Mouse (Mus musculus): ENCODE data around the gene Foxp1. TPM values are rescaled to one million over a fixed set of nuclear protein-coding genes. Genes with fewer than 3 reads are reported as not detected.

Gene Foxp1
- polyA plus RNA-seq, 1 experiment from 2014 or later = 38.0 TPM

- no peak overlapping the region for H3K27ac ChIP-seq
- H3K4me1 ChIP-seq (replicated peaks; ENCODE audit: insufficient read depth, low read length) = peaks cover 17% of the 10 kb centered on the region; the same call in 1 of the 2 replicates
- ATAC-seq (replicated peaks; ENCODE audit: low FRiP score, low read depth) (no peak), DNase-seq (ENCODE audit: low spot score) (no peak)
- H3K9ac ChIP-seq (ENCODE audit: low read depth, low read length) = no peak overlapping the region
- no peaks in the 10 kb centered on the region for H3K27me3 ChIP-seq (ENCODE audit: insufficient read depth, low read length)
- no peaks in the 10 kb centered on the region for H3K9me3 ChIP-seq (replicated peaks; ENCODE audit: low read length)
- no peaks in the 10 kb centered on the region for H3K36me3 ChIP-seq (ENCODE audit: insufficient read depth, low read length)
- H3K4me2 ChIP-seq (ENCODE audit: low read length) = no peak overlapping the region
- TF ChIP-seq CTCF (IDR thresholded peaks at IDR 0.05; ENCODE audit: low read depth) = no peak
- H3K4me3 ChIP-seq (replicated peaks; ENCODE audit: low read depth, low read length) = no peak overlapping the region
- WGBS = 35% methylated on average over 12 of the region's 12 CpGs
These were observed 53.2 kb downstream of the Foxp1 start for GRCm38 (mm10) chr6:99469134-99469834.

GRCm38 (mm10) chr6:99467831-99468230 lies 54.7 kb downstream of the Foxp1 start:
- ATAC-seq (replicated peaks; ENCODE audit: low FRiP score, low read depth) = no peak
- peaks cover 17% of the 10 kb centered on the region; the same call in 1 of the 2 replicates for H3K4me1 ChIP-seq (replicated peaks; ENCODE audit: insufficient read depth, low read length)

GRCm38 (mm10) chr6:99467109-99467508 lies 55.4 kb downstream of the Foxp1 start:
- H3K27me3 ChIP-seq (ENCODE audit: insufficient read depth, low read length) = no peaks in the 10 kb centered on the region
- H3K27ac ChIP-seq = no peak overlapping the region
- no peak overlapping the region for H3K4me2 ChIP-seq (ENCODE audit: low read length)
- DNase-seq (ENCODE audit: low spot score) (peak; percentile 47), ATAC-seq (replicated peaks; ENCODE audit: low FRiP score, low read depth) (peak; percentile 33; the same call in 1 of the 2 replicates)
- no peaks in the 10 kb centered on the region for H3K36me3 ChIP-seq (ENCODE audit: insufficient read depth, low read length)
- no peak for TF ChIP-seq CTCF (IDR thresholded peaks at IDR 0.05; ENCODE audit: low read depth)
- H3K9me3 ChIP-seq (replicated peaks; ENCODE audit: low read length) = no peaks in the 10 kb centered on the region
- 23% methylated on average over 8 of the region's 8 CpGs for WGBS
- H3K9ac ChIP-seq (ENCODE audit: low read depth, low read length) = no peak overlapping the region
- H3K4me3 ChIP-seq (replicated peaks; ENCODE audit: low read depth, low read length) = no peak overlapping the region
- peaks cover 17% of the 10 kb centered on the region; the same call in 1 of the 2 replicates for H3K4me1 ChIP-seq (replicated peaks; ENCODE audit: insufficient read depth, low read length)

More at GRCm38 (mm10) chr6:99467831-99468230, 54.7 kb downstream of the Foxp1 start:
- Histone ChIP-seq H3K27me3 (ENCODE audit: insufficient read depth, low read length) (no peaks in the 10 kb centered on the region), H3K4me3 (replicated peaks; ENCODE audit: low read depth, low read length) (no peak overlapping the region), H3K9ac (ENCODE audit: low read depth, low read length) (no peak overlapping the region), H3K9me3 (replicated peaks; ENCODE audit: low read length) (no peaks in the 10 kb centered on the region), H3K4me2 (ENCODE audit: low read length) (no peak overlapping the region), H3K36me3 (ENCODE audit: insufficient read depth, low read length) (no peaks in the 10 kb centered on the region), H3K27ac (no peak overlapping the region)
- TF ChIP-seq CTCF (IDR thresholded peaks at IDR 0.05; ENCODE audit: low read depth) = no peak
- no peak for DNase-seq (ENCODE audit: low spot score)
- WGBS = 53% methylated on average over 3 of the region's 3 CpGs

GRCm38 (mm10) chr6:99466354-99466753 lies 56.2 kb downstream of the Foxp1 start:
- 71% methylated on average over 8 of the region's 8 CpGs for WGBS
- no peak for DNase-seq (ENCODE audit: low spot score)

GRCm38 (mm10) chr6:99464449-99464848 lies 58.1 kb downstream of the Foxp1 start:
- no peak overlapping the region for H3K27ac ChIP-seq
- DNase-seq (ENCODE audit: low spot score) = no peak
- H3K4me1 ChIP-seq (replicated peaks; ENCODE audit: insufficient read depth, low read length) = peaks cover 6% of the 10 kb centered on the region; the same call in 1 of the 2 replicates
- H3K36me3 ChIP-seq (ENCODE audit: insufficient read depth, low read length) = peaks cover 3% of the 10 kb centered on the region; the same call in 1 of the 2 replicates
- no peak overlapping the region for H3K4me3 ChIP-seq (replicated peaks; ENCODE audit: low read depth, low read length)
- H3K27me3 ChIP-seq (ENCODE audit: insufficient read depth, low read length) = no peaks in the 10 kb centered on the region
- H3K9me3 ChIP-seq (replicated peaks; ENCODE audit: low read length) = no peaks in the 10 kb centered on the region
- WGBS = 86% methylated on average over 4 of the region's 4 CpGs
- H3K4me2 ChIP-seq (ENCODE audit: low read length) = no peak overlapping the region
- no peak overlapping the region for H3K9ac ChIP-seq (ENCODE audit: low read depth, low read length)
- TF ChIP-seq CTCF (IDR thresholded peaks at IDR 0.05; ENCODE audit: low read depth) = no peak
- no peak for ATAC-seq (replicated peaks; ENCODE audit: low FRiP score, low read depth)

More at GRCm38 (mm10) chr6:99466354-99466753, 56.2 kb downstream of the Foxp1 start:
- Histone ChIP-seq H3K27me3 (ENCODE audit: insufficient read depth, low read length) (no peaks in the 10 kb centered on the region), H3K9me3 (replicated peaks; ENCODE audit: low read length) (no peaks in the 10 kb centered on the region), H3K27ac (no peak overlapping the region), H3K4me1 (replicated peaks; ENCODE audit: insufficient read depth, low read length) (peaks cover 17% of the 10 kb centered on the region; the same call in 1 of the 2 replicates), H3K9ac (ENCODE audit: low read depth, low read length) (no peak overlapping the region), H3K36me3 (ENCODE audit: insufficient read depth, low read length) (no peaks in the 10 kb centered on the region), H3K4me2 (ENCODE audit: low read length) (no peak overlapping the region), H3K4me3 (replicated peaks; ENCODE audit: low read depth, low read length) (no peak overlapping the region)
- TF ChIP-seq CTCF (IDR thresholded peaks at IDR 0.05; ENCODE audit: low read depth) = no peak
- ATAC-seq (replicated peaks; ENCODE audit: low FRiP score, low read depth) = no peak

- H3K27me3 ChIP-seq (ENCODE audit: insufficient read depth, low read length) = no peaks in the 10 kb centered on the region
These were observed 58.6 kb downstream of the Foxp1 start for GRCm38 (mm10) chr6:99463906-99464305.

More at GRCm38 (mm10) chr6:99463906-99464305, 58.6 kb downstream of the Foxp1 start:
- 92% methylated on average over 7 of the region's 7 CpGs for WGBS
- H3K9me3 ChIP-seq (replicated peaks; ENCODE audit: low read length) = no peaks in the 10 kb centered on the region
- H3K4me2 ChIP-seq (ENCODE audit: low read length) = no peak overlapping the region
- peaks cover 3% of the 10 kb centered on the region; the same call in 1 of the 2 replicates for H3K36me3 ChIP-seq (ENCODE audit: insufficient read depth, low read length)
- H3K4me1 ChIP-seq (replicated peaks; ENCODE audit: insufficient read depth, low read length) = 0 out of 2 replicates have a peak, but pooled peaks cover 3% of the 10 kb centered on the region
- H3K9ac ChIP-seq (ENCODE audit: low read depth, low read length) = no peak overlapping the region
- no peak overlapping the region for H3K4me3 ChIP-seq (replicated peaks; ENCODE audit: low read depth, low read length)
- ATAC-seq (replicated peaks; ENCODE audit: low FRiP score, low read depth) (no peak), DNase-seq (ENCODE audit: low spot score) (no peak)
- H3K27ac ChIP-seq = no peak overlapping the region
- TF ChIP-seq CTCF (IDR thresholded peaks at IDR 0.05; ENCODE audit: low read depth) = no peak
